14 mouse cellular contexts compared by ENCODE assay signal in genomic region chr15:85961651-85962050, GRCm38 (mm10).
"Had no signal": no experiment of that assay in that cellular context is flagged by ENCODE, and none has a peak within 500 bp of the region (broad histone marks: within the 10 kb centered on the region; RNA-seq: fewer than 3 reads in every experiment).

No protein-coding gene starts in this region.

- H3K27ac ChIP-seq: liver, embryonic 13.5 days; liver, embryonic 15.5 days; lung, embryonic 15.5 days; macrophage; midbrain, embryonic 12.5 days; midbrain, embryonic 15.5 days; neural tube, embryonic 12.5 days had no signal

- DNase-seq: liver, embryonic 13.5 days; liver, postnatal 0 days; lung, adult 2 months; lung, postnatal 14 days; lung, postnatal 36 days; right cerebral cortex, postnatal 14 days had no signal

- H3K36me3 ChIP-seq: liver, embryonic 13.5 days; liver, embryonic 15.5 days; lung, embryonic 15.5 days; midbrain, embryonic 15.5 days had no signal

- H3K9me3 ChIP-seq: liver, embryonic 13.5 days; liver, embryonic 15.5 days; lung, embryonic 15.5 days; midbrain, embryonic 12.5 days; midbrain, embryonic 15.5 days; neural tube, embryonic 12.5 days had no signal

- ATAC-seq: liver, postnatal 0 days; lung, postnatal 0 days; midbrain, embryonic 15.5 days had no signal

- H3K4me3 ChIP-seq: liver, embryonic 13.5 days; liver, embryonic 15.5 days; lung, embryonic 15.5 days; megakaryocyte, embryonic 14.5 days; midbrain, embryonic 12.5 days; midbrain, embryonic 15.5 days; neural tube, embryonic 12.5 days had no signal

- H3K4me2 ChIP-seq: liver, embryonic 13.5 days; liver, embryonic 15.5 days; lung, embryonic 15.5 days; midbrain, embryonic 12.5 days; midbrain, embryonic 15.5 days; neural tube, embryonic 12.5 days had no signal

- H3K4me1 ChIP-seq: liver, embryonic 13.5 days; liver, embryonic 15.5 days; lung, embryonic 15.5 days; midbrain, embryonic 15.5 days had no signal

- H3K27me3 ChIP-seq: liver, embryonic 13.5 days; liver, embryonic 15.5 days; lung, embryonic 15.5 days; midbrain, embryonic 12.5 days; midbrain, embryonic 15.5 days; neural tube, embryonic 12.5 days had no signal

- H3K9ac ChIP-seq: liver, embryonic 13.5 days; liver, embryonic 15.5 days; liver, postnatal 0 days; lung, embryonic 15.5 days; midbrain, embryonic 12.5 days; midbrain, embryonic 15.5 days; neural tube, embryonic 12.5 days had no signal
